Mouse (Mus musculus) naive thymus-derived CD4-positive, alpha-beta T cell, adult 5 months (primary cell): Measurements from ENCODE around the gene Olfr5. TPM values are rescaled to one million over a fixed set of nuclear protein-coding genes. Genes with fewer than 3 reads are reported as not detected.

Source experiments
- polyA plus RNA-seq: library from polyadenylated mRNA; unstranded; fragments of 100-300 nt; shearing (Covaris generic); gene quantifications from one replicate; pipeline ENCODE4 v1.2.1, GENCODE M21; 2017

The Olfr5 gene
- not detected for polyA plus RNA-seq

DNA sequence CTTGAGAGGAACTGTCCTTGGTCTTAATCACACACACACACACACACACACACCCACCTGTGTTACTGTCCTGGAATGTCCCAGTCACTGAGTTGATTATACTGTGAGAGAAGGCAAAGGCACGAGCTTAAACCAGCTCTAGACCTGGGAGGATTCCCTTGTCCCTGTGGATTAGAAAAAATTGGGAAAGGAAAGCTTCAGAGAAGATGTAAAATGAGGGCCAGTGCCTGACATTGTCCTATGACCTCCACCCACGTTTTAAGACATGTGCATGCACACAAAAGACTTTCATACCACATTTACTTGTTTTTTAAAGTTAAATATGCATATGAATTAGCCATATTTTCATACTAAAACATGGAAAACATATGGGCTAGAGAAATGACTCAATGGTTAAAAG lies at the start of gene Olfr5:
Gene Olfr5, minus strand, starts transcription at position 101 of the 400 bp plus-strand sequence.

DNA sequence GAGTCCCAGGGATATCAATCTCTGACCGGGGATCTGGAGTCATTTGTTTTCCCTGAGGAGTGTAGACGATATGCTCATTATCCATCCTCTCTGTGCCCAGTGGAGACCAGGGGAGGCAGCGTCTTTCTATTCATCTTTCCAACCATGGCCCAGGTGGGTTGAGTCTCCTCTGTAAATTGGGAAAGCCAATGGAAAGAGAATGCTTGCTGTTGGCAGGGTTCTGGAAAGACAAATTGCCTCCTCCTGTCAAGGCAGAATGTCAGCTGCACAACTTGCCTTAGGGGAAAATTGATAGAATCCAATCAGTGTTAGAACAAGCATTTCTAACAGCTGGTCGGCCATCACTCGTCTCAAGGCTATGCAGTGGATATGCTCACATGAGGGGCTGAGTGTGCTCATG lies 36.1 kb upstream of the Olfr5 start, which contains the start of gene Olfr1349:
Gene Olfr1349, minus strand, starts transcription at position 101 of the 400 bp plus-strand sequence.

DNA sequence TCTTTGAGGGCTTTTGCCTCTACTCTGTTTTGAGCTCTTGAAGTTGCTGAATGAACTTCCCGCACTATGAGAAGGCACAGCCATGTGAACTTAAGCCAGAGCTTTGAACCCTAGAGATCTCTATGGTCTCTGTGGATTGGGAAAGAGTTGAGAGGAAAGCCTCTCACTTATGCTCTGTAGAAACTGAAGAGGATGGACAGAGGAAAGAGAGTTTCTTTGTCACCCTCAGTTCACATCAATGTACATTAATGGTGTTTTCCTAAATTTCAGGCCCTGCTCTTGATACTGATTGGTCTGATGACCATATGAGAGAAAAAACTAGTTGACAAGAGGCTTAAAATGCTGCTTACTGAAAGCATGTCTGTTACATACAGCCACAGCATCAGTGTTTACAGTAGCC lies 21.9 kb upstream of the Olfr5 start, which contains the start of gene Olfr1348:
Gene Olfr1348, minus strand, starts transcription at position 101 of the 400 bp plus-strand sequence.

DNA sequence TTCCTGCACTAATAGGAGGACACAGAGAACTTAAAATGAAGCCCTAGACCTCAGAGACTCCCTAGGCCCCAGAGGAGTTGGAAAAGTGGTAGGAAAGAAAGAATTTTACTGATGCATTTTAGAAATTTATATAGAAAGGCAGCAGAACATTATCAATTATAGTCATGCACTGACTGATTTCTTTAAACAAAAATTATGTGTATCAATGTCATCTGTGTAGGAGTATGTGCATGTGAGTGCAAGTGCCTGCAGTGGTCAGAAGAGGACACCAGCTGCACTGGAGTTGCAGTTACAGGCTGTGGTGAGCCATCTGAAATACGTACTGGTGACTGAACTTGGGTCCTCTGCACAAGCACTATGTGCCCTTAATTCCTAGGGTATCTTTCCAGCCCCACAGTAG lies 12.9 kb upstream of the Olfr5 start, which contains the start of gene Olfr1347:
Gene Olfr1347, minus strand, starts transcription at position 101 of the 400 bp plus-strand sequence.

DNA sequence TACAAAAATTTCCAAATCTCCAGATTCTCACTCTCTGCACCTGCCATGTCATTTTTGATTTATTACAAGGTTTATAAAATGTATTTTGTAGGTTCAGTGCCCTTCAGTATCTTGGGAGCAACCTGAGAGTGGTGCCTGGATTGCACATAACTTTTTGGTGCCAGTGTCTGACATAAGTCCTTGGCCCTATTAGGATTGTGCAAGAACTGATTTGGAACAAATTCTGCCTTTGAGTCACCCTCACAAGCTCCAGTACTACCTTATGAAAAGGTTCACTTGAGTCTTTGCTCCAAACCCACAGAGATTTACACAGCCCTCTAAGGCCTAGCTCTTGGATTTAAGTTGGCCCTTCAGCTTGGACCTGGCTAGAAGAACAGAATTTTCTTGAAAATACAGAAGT lies 19.8 kb downstream of the Olfr5 start, which contains the start of gene Olfr1346:
Gene Olfr1346, plus strand, starts transcription at position 151 of the 400 bp plus-strand sequence.

DNA sequence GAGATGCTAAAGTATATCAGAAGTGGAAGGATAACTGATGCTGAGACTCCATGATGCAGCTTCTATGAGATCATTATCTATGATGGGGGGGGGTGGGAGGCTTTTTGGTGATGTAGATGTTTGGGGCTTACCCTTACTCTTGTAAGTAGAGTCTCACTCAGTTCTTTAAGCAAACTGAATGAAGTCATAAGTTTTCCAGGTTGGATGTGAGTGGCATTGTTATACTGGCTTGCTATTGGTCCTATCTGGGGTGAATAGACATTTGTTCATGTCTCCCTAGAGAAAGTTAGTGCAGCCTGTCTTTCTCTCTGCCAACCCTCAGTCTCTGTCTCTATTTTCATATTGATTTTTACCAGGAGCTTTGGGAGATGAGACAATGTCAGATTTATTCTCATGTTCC lies 30.9 kb downstream of the Olfr5 start, which contains the start of gene Olfr1336:
Gene Olfr1336, plus strand, starts transcription at position 301 of the 400 bp plus-strand sequence.

DNA sequence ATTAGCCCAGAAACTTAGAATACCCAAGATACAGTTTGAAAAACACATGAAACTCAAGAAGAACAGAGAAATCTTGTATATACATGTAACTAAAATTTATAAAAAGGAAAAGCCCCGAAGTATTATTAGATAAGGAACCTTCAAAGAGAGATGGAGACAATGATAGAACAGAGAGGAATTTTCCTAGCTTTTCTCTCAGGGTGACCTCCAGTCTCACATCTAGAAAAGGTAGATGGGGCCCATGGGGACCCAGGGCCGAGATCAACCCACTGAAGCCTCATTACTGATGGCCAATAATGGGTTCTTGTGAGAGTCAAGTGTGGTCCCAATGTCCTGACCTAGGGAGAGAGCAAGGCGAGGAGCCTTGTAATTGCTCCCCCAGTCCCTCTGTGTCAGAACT lies 48.4 kb downstream of the Olfr5 start, which contains the start of gene Olfr1344:
Gene Olfr1344, plus strand, starts transcription at position 301 of the 400 bp plus-strand sequence.

Other genes starting within 250 kb of the Olfr5 start
- not detected for gene Epp13, start 234.2 kb downstream of the Olfr5 start, polyA plus RNA-seq
- 3.5 TPM for gene Zfp667, start 200.4 kb downstream of the Olfr5 start, polyA plus RNA-seq
- 0.22 TPM for gene Zfp583, start 155.7 kb downstream of the Olfr5 start, polyA plus RNA-seq
- 0.91 TPM for gene Gm3854, start 143.2 kb downstream of the Olfr5 start, polyA plus RNA-seq
- 2.3 TPM for gene Zfp78, start 123.7 kb downstream of the Olfr5 start, polyA plus RNA-seq
- 9.2 TPM for gene Zfp28, start 103.6 kb downstream of the Olfr5 start, polyA plus RNA-seq
- not detected for gene Smim17, start 88.2 kb downstream of the Olfr5 start, polyA plus RNA-seq
- not detected for gene Gm20715, start 76.7 kb downstream of the Olfr5 start, polyA plus RNA-seq
- gene Olfr1344, start 48.3 kb downstream of the Olfr5 start, polyA plus RNA-seq: not detected
- 0.06 TPM for gene Olfr1336, start 30.8 kb downstream of the Olfr5 start, polyA plus RNA-seq
- not detected for gene Olfr1346, start 19.8 kb downstream of the Olfr5 start, polyA plus RNA-seq
- not detected for gene Olfr1347, start 12.8 kb upstream of the Olfr5 start, polyA plus RNA-seq
- gene Olfr1348, start 21.8 kb upstream of the Olfr5 start, polyA plus RNA-seq: not detected
- not detected for gene Olfr1349, start 36.0 kb upstream of the Olfr5 start, polyA plus RNA-seq
- gene Olfr1350, start 77.9 kb upstream of the Olfr5 start, polyA plus RNA-seq: not detected
- not detected for gene Zim1, start 209.5 kb upstream of the Olfr5 start, polyA plus RNA-seq
- not detected for gene Peg3, start 243.5 kb upstream of the Olfr5 start, polyA plus RNA-seq
- gene Usp29, start 243.6 kb upstream of the Olfr5 start, polyA plus RNA-seq: not detected